Mouse (Mus musculus): ENCODE data around the gene Cap2.

DNA sequence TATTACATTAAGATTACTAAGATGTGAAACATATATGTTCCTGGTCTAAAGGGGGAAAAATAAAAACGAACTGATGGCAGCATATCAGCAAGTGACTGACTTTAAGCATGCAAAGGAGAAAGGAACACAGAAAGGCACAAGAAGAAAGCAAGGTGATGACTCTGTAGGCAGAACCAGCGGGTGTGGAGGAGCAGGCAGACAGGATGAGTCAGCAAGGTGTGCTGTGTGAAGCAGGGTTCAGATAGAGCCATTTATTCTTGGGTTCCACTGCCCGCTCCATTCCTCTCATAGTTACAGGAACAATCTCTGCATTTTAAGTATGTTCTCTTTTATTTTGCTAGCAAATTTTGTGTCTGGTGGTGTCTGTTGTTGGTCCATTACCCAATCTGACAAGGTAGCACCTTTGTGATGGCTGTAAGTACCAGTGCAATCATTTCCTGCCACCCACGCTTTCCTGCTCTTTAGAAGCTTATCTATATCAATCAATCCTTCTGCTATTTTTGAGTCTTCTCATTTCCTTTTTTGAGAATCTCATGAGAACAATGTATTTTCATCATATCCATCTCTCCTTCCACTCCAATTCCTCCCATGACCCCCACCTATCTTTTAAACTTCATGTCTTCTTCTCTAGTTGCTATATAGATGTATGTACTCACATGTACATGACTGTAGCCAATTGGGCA lies 189.1 kb downstream of the Cap2 start:
- TF ChIP-seq CTCF (IDR thresholded peaks at IDR 0.05; ENCODE audit: low read depth, low read length), result no peak
- no peak for TF ChIP-seq POLR2A (IDR thresholded peaks at IDR 0.05; ENCODE audit: borderline replicate concordance, low read depth, low read length)

Data from bone marrow macrophage, adult 2 months (primary cell).